Mouse (Mus musculus) heart, embryonic 16.5 days (tissue): ENCODE results near the gene Pdlim1. TPM values are rescaled to one million over a fixed set of nuclear protein-coding genes. Genes with fewer than 3 reads are reported as not detected.

Experiments
- ATAC-seq: fragments of 200-750 bp; cut with Nextera tagmentation; replicated peaks from 2 replicates; pipeline ENCODE4 v1.8.0; 2017; ENCODE audit warnings: moderate number of reproducible peaks; ENCODE audit not compliant: insufficient read depth, low FRiP score; ENCODE audit errors: extremely low read depth
- H3K27ac ChIP-seq: fragments of 300-500 bp; sonication (generic); 2 replicates; pipeline ENCODE4 v1.5.1; 2014; ENCODE audit warnings: mild to moderate bottlenecking, low read length, control low read depth, moderate library complexity
- H3K27me3 ChIP-seq: fragments of 300-500 bp; sonication (generic); 2 replicates; pipeline ENCODE4 v1.6.1; 2014; ENCODE audit warnings: low read length, mixed read lengths; ENCODE audit not compliant: control insufficient read depth, insufficient read depth
- H3K36me3 ChIP-seq: fragments of 300-500 bp; sonication (generic); 2 replicates; pipeline ENCODE4 v1.6.1; 2014; ENCODE audit not compliant: control insufficient read depth, insufficient read depth
- H3K4me1 ChIP-seq: fragments of 300-500 bp; sonication (generic); 2 replicates; pipeline ENCODE4 v1.6.1; 2014; ENCODE audit warnings: low read length, mixed read lengths; ENCODE audit not compliant: control insufficient read depth, insufficient read depth
- H3K4me2 ChIP-seq: fragments of 300-500 bp; sonication (generic); 2 replicates; pipeline ENCODE4 v1.6.1; 2014; ENCODE audit warnings: low read depth, mild to moderate bottlenecking, control low read depth, low read length
- H3K4me3 ChIP-seq: fragments of 300-500 bp; sonication (generic); 2 replicates; pipeline ENCODE4 v1.5.1; 2014; ENCODE audit warnings: mild to moderate bottlenecking, control low read depth, low read length
- H3K9ac ChIP-seq: fragments of 300-500 bp; sonication (generic); 2 replicates; pipeline ENCODE4 v1.6.1; 2014; ENCODE audit warnings: low read length, control low read depth
- H3K9me3 ChIP-seq: fragments of 300-500 bp; sonication (generic); replicated peaks from 2 replicates; pipeline ENCODE4 v1.6.1; 2016; ENCODE audit warnings: low read length; ENCODE audit not compliant: control insufficient read depth
- WGBS: fragments of 180-500 bp; shearing (Covaris S2); extraction: QIAGEN DNeasy Blood & Tissue Kit; methylation state at CpG from one replicate; pipeline ENCODE4 v1.1.7; 2014; 5-methylcytosine and 5-hydroxymethylcytosine counted together
- polyA plus RNA-seq: library from polyadenylated mRNA; unstranded; fragments of >200 nt; fragmentation: Nextera tagmentation; extraction: Ambion mirVana; gene quantifications from 2 replicates; pipeline ENCODE4 v1.2.1, GENCODE M21; 2015

Pdlim1 gene
- 267 and 270 TPM in 2 replicates for polyA plus RNA-seq

- peak; percentile 95 for ATAC-seq
- under 1% methylated on average over 54 of the region's 54 CpGs for WGBS
Observed at GRCm38 (mm10) chr19:40271308-40271892, at the start of gene Pdlim1. Gene Pdlim1, minus strand, starts transcription at chr19:40271842.

DNA sequence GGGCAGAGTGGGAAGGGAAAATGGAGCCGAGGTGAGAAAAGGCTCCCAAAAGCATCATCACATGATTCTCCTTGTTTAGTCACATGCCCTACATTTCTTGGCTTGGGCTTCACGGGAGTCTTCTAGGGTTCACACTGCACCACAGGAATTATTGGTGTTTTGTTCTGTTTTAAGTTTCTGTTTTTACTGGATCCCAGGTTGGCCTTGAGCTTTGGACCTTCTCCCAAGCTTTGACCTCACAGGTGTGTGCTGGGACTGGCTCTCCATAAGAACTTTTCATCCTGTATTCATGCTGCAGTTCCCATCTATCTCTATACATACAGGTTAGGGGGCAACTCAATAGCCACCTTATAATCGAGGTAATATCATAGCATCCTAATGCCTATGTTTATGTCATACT, 47.6 kb upstream of the Pdlim1 start:
- no peak overlapping the region for H3K27ac ChIP-seq

More at GRCm38 (mm10) chr19:40271308-40271892, at the start of gene Pdlim1:
- Histone ChIP-seq H3K4me1 (peaks cover 25% of the 10 kb centered on the region), H3K4me3 (peak within 1 kb of the TSS; percentile 77), H3K27ac (peak within 1 kb of the TSS; percentile 86), H3K4me2 (peak within 1 kb of the TSS; percentile 90), H3K27me3 (no peaks in the 10 kb centered on the region), H3K9ac (peak within 1 kb of the TSS; percentile 89), H3K36me3 (peaks cover 3% of the 10 kb centered on the region; the same call in 1 of the 2 replicates), H3K9me3 (no peaks in the 10 kb centered on the region)

DNA sequence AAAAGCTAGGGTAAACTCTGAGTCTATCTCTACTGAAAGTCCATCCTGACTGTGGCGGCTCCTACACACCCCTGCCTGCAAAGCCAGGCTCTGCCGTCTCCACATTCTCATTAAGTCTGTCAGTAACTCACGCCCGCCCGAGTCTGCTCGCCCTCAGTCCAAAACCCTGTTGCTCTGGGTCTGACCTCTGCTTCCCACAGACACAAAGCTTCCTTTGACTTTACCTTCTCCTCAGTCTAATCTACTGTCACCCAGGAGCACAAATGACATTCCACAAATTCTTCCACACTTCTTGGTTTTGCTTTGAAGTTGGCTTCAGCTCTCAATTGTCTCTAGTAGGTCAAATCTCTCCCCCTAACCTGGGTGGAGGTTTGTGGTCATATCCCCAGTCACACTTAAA, 46.9 kb upstream of the Pdlim1 start:
- Histone ChIP-seq H3K9me3 (no peaks in the 10 kb centered on the region), H3K27ac (no peak overlapping the region; the same call in 1 of the 2 replicates), H3K9ac (no peak overlapping the region), H3K27me3 (no peaks in the 10 kb centered on the region), H3K4me1 (peaks cover 10% of the 10 kb centered on the region), H3K36me3 (peaks cover 41% of the 10 kb centered on the region), H3K4me3 (no peak overlapping the region), H3K4me2 (no peak overlapping the region)
- WGBS: 21% methylated on average over 6 of the region's 6 CpGs
- ATAC-seq: no peak

More for the DNA sequence above, 47.6 kb upstream of the Pdlim1 start:
- Histone ChIP-seq H3K36me3 (peaks cover 41% of the 10 kb centered on the region), H3K27me3 (no peaks in the 10 kb centered on the region), H3K4me3 (no peak overlapping the region), H3K4me1 (peaks cover 10% of the 10 kb centered on the region), H3K4me2 (no peak overlapping the region), H3K9me3 (no peaks in the 10 kb centered on the region), H3K9ac (no peak overlapping the region)
- ATAC-seq: no peak
- 58% methylated on average over 3 of the region's 3 CpGs for WGBS

GRCm38 (mm10) chr19:40317001-40317400, 45.4 kb upstream of the Pdlim1 start:
- 55% methylated on average over 4 of the region's 4 CpGs for WGBS
- Histone ChIP-seq H3K27me3 (no peaks in the 10 kb centered on the region), H3K9me3 (no peaks in the 10 kb centered on the region), H3K4me1 (peaks cover 10% of the 10 kb centered on the region), H3K27ac (no peak overlapping the region), H3K36me3 (peaks cover 37% of the 10 kb centered on the region), H3K4me2 (no peak overlapping the region), H3K4me3 (no peak overlapping the region), H3K9ac (no peak overlapping the region)
- ATAC-seq: 0 out of 2 replicates have a peak, but pooled peaks have one; percentile 38

- H3K27me3 ChIP-seq: no peaks in the 10 kb centered on the region
- H3K4me3 ChIP-seq: no peak overlapping the region
- H3K9me3 ChIP-seq: no peaks in the 10 kb centered on the region
- peaks cover 47% of the 10 kb centered on the region for H3K36me3 ChIP-seq
- no peak overlapping the region for H3K4me2 ChIP-seq
- no peak for ATAC-seq
- 85% methylated on average over 11 of the region's 11 CpGs for WGBS
- H3K27ac ChIP-seq: 0 out of 2 replicates have a peak overlapping the region, but pooled peaks have one; percentile 11
- peaks cover 9% of the 10 kb centered on the region for H3K4me1 ChIP-seq
- H3K9ac ChIP-seq: no peak overlapping the region
Observed at GRCm38 (mm10) chr19:40314252-40314651, 42.6 kb upstream of the Pdlim1 start.

GRCm38 (mm10) chr19:40311631-40312030, 40.0 kb upstream of the Pdlim1 start:
- Histone ChIP-seq H3K9me3 (no peaks in the 10 kb centered on the region), H3K36me3 (peaks cover 44% of the 10 kb centered on the region), H3K4me3 (no peak overlapping the region), H3K27me3 (no peaks in the 10 kb centered on the region), H3K27ac (no peak overlapping the region), H3K4me2 (no peak overlapping the region), H3K9ac (no peak overlapping the region), H3K4me1 (no peaks in the 10 kb centered on the region)
- ATAC-seq: no peak
- WGBS: 91% methylated on average over 8 of the region's 8 CpGs

DNA sequence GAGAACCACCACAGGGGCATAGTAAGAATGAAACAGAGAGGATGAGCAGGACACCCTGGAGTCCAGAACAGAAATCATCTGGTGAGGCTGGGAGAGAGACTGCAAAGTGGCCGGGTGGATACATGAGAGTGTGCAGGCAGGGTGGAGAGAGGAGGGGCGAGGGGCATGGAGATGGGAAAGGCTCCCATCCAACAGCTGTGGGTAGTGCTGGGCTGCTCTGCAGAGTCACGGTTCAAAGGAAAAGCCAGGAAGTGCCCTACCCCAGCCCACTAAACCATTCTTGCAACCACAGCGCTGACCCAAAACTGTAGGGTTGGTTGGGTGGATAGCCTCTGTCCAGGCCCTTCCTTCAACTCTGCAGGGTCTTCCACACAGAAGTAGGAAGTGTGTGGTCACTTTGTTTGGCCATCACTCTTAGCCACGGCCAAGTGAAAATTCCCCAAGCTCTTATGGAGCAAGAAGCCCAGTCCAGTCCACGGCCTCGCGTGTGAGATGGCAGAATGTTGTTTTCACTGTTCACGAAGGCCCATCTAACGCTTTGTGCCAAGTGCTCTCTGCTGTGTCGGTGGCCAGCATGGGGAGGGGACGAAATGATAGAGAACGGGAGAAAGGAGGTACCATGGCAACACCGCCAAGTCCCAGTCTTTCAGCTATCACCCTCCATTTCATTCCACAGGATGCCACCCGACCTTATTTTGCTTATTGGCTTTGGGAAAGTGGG, 38.9 kb upstream of the Pdlim1 start:
- Histone ChIP-seq H3K4me2 (no peak overlapping the region), H3K36me3 (peaks cover 38% of the 10 kb centered on the region), H3K4me3 (no peak overlapping the region), H3K27ac (no peak overlapping the region), H3K4me1 (no peaks in the 10 kb centered on the region), H3K9ac (no peak overlapping the region), H3K9me3 (no peaks in the 10 kb centered on the region), H3K27me3 (no peaks in the 10 kb centered on the region)
- no peak for ATAC-seq
- 83% methylated on average over 15 of the region's 15 CpGs for WGBS

- no peak for ATAC-seq
- peaks cover 36% of the 10 kb centered on the region for H3K36me3 ChIP-seq
- 90% methylated on average over 12 of the region's 12 CpGs for WGBS
- no peak overlapping the region for H3K4me2 ChIP-seq
- no peak overlapping the region for H3K4me3 ChIP-seq
- peaks cover 1% of the 10 kb centered on the region; the same call in 1 of the 2 replicates for H3K4me1 ChIP-seq
- H3K27me3 ChIP-seq: no peaks in the 10 kb centered on the region
- H3K27ac ChIP-seq: no peak overlapping the region
- H3K9me3 ChIP-seq: no peaks in the 10 kb centered on the region
- no peak overlapping the region for H3K9ac ChIP-seq
Observed at GRCm38 (mm10) chr19:40309911-40310310, 38.3 kb upstream of the Pdlim1 start.

DNA sequence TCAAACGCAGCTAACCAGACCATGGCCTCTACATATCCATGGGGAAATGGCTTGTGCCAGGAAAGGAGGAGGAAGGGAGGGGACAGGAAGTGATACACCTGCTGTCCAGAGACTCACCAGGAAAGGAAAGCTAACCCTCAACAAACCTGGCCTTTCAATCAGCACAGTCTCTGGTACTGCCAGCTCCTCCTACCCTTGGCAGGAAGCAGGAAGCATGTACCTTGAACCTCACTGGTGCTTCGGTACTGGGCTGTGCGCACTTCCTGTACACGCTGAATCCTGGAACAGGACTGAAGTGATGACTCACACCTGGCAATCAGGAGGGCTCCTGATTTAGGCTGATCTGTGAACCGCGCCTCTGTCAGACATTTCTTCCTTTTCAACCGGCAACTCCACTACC, 35.9 kb upstream of the Pdlim1 start:
- Histone ChIP-seq H3K36me3 (peaks cover 29% of the 10 kb centered on the region), H3K4me3 (no peak overlapping the region), H3K27ac (no peak overlapping the region), H3K4me2 (no peak overlapping the region), H3K9me3 (no peaks in the 10 kb centered on the region), H3K27me3 (no peaks in the 10 kb centered on the region), H3K4me1 (peaks cover 14% of the 10 kb centered on the region), H3K9ac (no peak overlapping the region)
- WGBS: 66% methylated on average over 7 of the region's 7 CpGs
- no peak for ATAC-seq
